Mouse (Mus musculus): Measurements from ENCODE around the gene Crhr2.

Gene Crhr2

DNA sequence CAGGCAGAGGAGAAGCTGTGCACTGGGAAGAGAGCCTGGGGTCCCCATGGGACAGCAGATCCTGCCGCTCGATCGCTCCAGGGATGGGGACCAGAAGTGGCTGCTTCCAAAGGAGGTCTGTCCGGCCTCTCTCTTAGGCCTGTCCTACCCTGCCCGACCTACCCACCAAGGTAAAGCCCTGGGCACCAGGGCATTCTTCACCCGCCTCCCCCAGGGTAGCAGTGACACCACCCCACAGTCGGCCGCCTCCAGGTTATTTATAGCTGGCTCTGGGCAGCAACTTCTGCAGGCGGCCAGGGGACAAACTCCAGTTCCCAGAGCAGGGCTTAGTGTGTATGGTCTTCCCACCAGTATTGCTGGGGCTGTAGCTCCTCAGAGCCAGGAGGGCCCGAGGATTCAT, at the start of gene Crhr2:
TSS of gene Crhr2 (minus strand) at position 223 of the 400 bp plus-strand sequence.
- peak; percentile 25 for DNase-seq

- DNase-seq: peak; percentile 50
These were observed 46.7 kb upstream of the Crhr2 start for GRCm38 (mm10) chr6:55179560-55179959.

GRCm38 (mm10) chr6:55177060-55177732, 44.4 kb upstream of the Crhr2 start:
- peak; percentile 36 for DNase-seq

DNA sequence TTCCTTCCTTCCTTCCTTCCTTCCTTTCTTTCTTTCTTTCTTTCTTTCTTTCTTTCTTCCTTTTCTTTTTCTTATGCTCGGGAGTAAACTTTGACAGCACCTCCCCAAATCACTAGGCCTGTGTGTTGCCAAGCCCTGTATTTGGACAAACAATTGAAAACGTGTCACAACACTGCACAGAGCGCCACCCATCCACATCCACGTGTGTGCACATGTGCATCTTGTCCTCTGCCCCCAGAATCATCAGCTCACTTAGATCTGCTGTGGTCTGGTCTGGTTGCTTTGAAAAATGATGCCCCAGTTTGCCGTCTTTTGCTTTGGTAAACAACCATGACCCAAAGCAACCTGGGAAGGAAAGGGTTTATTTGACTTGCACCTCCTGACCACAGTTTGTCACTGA, 43.1 kb upstream of the Crhr2 start:
- peak; percentile 39 for DNase-seq

- DNase-seq: peak; percentile 56
These were observed 42.6 kb upstream of the Crhr2 start for GRCm38 (mm10) chr6:55175456-55175855.

DNA sequence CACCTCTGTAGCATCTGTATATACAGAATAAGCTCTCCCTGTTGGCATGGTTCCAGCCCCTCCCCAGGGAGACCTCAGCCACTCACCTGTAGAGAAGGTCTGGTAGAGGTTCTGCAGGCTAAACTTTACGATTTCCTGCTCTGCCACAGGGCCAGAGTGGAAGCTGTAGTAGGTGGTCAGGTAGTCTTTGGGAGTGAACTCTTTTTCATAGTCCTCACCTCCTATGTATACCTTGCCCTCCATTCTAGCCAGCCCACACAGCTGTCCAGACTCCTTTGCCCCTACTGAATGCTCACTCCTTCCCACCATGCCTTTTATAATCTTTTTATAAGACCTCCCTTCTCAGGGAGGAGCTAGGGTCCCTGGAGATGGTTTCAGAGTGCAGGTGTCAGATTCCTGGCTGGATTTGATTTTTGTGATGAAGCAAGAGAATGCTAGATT, 41.9 kb upstream of the Crhr2 start, which contains the start of gene Inmt:
TSS of gene Inmt (minus strand) at position 303 of the 441 bp plus-strand sequence.
- peak; percentile 58 for DNase-seq

DNA sequence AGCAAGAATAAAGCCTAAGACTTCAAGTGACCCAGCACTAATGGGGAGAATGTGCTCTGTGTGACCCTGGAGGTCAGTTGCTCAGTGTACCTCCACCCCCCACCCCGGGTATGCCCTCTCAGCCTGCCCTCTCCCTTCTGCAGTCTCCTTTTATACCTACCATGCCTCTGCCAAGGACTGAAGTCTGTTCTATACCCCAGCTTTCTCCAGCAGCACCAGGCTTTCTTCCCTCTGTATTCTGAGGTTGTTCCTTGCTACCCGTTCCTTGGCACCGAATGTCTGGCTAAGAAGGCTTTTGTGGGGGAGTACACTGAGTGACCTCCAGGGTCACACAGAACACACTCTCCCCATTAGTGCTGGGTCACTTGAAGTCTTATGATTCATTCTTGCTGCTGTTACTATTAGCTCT, 41.1 kb upstream of the Crhr2 start:
- DNase-seq: no peak

DNA sequence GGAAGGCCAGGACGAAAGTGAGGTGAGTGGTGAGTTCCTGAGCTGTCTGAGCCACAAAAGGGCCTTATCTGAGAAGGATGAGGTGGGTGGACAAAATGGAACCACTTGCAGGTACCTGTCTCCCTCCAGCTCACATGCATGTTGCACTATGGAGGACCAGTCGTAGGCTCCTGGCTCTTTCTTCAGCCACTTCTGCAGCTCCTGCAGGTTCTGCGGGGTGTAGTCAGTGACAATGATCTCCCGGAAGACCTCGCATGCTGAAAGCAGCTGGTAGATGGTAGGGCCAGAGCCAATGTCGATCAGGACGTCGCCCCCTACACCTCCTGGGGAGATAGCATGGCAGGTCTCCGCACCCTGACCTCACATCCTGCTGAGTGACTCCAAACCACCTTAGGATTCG, 40.4 kb upstream of the Crhr2 start:
- DNase-seq: no peak

DNA sequence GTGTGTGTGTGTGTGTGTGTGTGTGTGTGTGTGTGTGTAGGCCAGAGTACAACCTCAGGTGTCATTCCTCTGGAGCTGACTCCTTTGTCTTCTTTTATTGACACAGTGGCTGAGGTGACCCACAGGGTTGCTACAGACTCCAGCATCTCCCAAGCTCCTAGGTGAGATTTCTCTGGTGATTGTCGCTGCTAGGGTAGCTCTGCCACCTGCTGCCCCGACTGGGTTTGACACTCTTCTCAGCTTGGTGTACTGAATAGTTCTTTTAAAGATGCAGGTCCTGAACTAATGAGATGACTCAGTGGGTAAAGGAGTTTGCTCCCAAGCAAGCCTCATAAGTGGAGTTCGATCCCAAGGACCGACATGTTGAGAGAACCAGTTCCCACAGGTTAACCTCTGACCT, 38.8 kb upstream of the Crhr2 start:
- DNase-seq: no peak

DNA sequence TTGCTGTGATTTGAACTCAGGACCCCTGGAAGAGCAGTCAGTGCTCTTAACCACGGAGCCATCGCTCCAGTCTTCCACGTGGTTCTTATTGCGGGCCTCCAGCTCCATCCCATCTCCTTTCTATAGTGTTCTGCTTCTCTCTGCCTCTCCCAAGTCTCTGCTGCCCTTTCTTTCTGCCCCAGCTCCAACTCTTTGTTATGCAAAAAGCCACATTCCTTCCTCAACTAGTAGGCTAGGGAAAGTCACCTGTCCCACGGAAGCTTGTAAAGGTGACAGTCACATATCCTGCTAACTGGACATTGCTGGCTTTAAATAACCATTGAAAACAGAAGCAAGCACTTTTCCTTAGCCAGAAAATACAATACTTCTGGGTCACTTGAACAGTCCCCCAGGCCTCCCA, 37.0 kb upstream of the Crhr2 start:
- DNase-seq: no peak

DNA sequence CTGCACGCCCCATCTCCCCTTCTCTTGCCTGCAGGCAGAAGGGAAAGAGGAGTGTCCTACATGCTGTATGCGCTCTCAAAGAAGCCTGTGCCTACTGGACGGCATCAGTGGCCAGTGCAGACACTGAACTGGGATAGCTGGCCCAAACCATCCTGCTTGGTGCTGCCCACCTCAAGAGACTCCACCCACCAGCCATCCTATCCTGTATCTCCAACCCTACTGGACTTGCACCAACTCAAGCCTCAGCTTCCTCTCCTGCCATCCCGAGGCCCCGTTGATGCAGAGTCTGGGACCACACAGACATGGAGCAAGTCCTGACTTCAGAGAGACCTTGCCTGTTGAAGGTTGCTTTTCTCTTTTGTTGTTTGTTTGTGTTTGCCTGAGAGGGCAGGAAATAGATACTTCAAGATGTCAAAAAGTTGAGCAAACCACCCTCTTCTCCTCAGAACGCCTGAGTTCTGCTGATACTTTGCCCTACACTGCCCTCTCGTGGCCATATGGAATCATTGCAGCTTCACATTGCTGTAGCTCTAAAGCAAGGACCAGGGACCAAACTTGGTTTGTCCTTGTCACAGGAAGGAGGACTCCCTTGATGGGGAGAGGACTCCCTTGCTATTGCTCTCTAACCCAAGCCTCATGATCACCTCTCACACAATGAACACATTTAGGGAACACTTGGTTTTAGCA, 34.1 kb upstream of the Crhr2 start:
- DNase-seq: peak; percentile 81

- no peak for DNase-seq
These were observed 30.3 kb upstream of the Crhr2 start for GRCm38 (mm10) chr6:55163046-55163584.

- no peak for DNase-seq
These were observed 28.5 kb upstream of the Crhr2 start for GRCm38 (mm10) chr6:55161311-55161761.

- no peak for DNase-seq
These were observed 26.4 kb upstream of the Crhr2 start for GRCm38 (mm10) chr6:55159256-55159655.

GRCm38 (mm10) chr6:55152226-55152625, 19.4 kb upstream of the Crhr2 start:
- no peak for DNase-seq

DNA sequence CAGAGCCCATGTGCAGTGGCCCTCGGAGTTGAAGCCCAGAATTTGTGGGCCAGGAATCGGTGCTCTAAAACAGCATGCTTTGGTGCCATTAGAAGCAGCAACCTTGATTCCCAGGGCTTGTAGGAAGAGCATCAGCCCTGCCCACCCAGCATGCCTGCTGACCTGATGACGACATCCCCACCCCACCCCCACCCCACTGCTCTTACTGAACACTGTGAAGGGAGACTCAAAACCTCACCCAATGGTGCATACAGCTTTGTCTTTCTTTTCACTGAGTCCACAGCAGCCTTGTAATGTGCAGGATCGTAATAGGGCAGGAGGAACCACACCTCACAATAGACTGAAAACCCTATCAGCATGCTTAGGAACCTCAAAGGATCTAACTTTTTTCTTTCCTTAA, 13.3 kb upstream of the Crhr2 start:
- no peak for DNase-seq

GRCm38 (mm10) chr6:55145285-55145684, 12.5 kb upstream of the Crhr2 start:
- peak; percentile 70 for DNase-seq

GRCm38 (mm10) chr6:55138343-55138742, 5.5 kb upstream of the Crhr2 start:
- no peak for DNase-seq

DNA sequence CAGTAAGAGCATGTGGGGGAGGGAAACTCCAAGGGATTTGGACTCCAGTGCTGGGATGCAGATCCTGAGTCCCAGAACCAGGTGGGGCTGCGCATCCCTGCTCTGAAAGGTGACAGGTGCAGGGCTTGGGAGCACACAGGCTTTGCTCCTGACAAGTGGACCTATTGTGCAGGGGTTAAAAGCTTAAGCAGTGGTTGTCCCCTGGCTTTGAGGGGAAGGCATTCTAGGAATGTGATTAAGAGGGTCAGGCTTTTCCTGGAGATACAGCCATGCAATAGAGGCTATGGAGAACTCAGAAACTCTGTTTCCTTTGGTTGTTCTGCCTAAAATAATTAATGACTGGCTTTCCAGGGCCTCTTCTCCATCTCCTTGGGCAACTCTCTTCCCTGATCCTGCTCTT, 609 bp upstream of the Crhr2 start:
- DNase-seq: no peak

GRCm38 (mm10) chr6:55131301-55131700, 1.5 kb downstream of the Crhr2 start:
- no peak for DNase-seq

GRCm38 (mm10) chr6:55130631-55131030, 2.2 kb downstream of the Crhr2 start:
- no peak for DNase-seq

- DNase-seq: no peak
These were observed 4.4 kb downstream of the Crhr2 start for GRCm38 (mm10) chr6:55128391-55128790.

DNA sequence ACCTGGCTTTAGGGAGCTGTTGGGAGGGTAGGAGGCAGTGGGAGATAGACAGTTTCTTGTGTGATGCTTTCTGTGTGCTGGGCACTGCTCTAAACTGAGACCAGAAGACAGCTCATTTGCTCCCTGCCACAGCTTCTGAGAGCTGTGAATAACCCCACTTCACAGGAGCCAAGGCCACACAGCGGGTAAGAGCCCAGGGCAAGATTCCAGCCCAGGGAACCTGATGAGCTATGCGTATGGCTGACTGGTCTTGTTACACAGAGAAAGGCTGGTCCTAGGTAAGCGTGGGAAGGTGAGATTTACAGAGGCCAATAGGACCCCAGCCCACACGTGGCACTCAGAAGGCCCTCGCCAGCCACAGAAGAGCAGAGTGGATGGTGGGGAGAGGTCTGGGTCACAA, 6.2 kb downstream of the Crhr2 start:
- no peak for DNase-seq

DNA sequence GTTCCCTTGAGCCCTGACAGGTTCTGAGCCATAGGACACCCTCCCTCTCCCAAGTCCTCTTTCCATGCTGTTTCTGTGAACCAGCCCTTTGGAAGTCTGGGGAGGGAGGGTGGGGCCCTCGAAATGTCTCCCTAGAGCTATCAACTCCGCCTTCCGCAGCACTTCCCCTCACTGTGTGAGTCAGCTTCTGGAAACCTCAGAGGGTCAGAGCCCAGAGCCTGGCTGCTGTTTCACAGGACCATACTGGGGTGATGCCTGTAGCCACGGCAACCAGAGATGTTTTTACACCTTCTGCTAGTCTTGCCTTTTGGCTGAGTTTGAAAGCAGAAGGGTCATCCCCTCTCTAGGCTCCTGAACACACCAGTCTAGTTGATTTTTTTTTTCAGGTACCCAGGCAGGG, 9.8 kb downstream of the Crhr2 start:
- DNase-seq: no peak

Data from kidney, postnatal 10 days (tissue).